Mouse (Mus musculus): ENCODE data around the gene 9230104L09Rik.

Gene 9230104L09Rik

DNA sequence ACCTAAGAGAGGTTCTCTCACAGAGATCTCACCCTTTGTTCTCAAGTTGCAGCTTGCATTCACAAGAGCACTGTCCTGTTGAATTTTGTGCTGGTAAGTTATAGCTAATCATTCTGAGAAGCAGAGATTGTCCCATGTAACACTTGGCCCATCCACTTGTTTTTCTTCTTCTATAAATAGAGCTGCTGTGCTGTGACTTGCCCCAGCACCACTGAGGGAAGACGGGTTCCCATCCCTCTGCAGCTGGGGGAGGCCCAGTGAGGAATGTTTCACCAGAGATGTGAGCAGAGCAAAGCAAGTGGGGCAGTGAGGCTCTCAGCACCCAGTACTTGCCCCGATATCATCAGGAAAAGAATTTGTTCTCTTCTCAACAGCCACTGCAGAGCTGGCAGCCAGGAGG lies at the start of gene 9230104L09Rik:
9230104L09Rik (minus strand) TSS at position 73 of the 400 bp plus-strand sequence.
- DNase-seq (ENCODE audit: low read depth) = no peak

DNA sequence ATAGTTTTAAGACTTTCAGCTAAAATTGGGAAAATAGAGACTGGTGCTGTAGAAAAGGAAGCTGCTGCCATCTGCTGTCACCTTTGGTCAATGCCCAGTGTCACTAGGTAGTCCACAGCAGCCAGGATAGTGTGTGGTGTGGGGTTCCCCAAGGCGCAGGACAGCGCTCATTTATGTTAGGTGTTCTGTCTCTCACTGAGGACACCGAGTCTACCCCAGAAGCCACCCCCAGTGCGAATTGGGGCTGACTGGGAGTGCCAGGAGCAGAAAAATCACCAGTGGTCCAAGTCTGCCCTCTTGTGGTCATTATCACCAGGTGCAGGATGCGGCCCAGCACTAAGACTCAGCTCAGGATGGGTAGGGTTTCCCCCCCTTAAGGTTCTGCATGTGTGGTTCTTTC lies 37.4 kb upstream of the 9230104L09Rik start:
- peak; percentile 21 for DNase-seq (ENCODE audit: low read depth)

GRCm38 (mm10) chr2:148900305-148900704 lies 35.5 kb upstream of the 9230104L09Rik start:
- no peak for DNase-seq (ENCODE audit: low read depth)

DNA sequence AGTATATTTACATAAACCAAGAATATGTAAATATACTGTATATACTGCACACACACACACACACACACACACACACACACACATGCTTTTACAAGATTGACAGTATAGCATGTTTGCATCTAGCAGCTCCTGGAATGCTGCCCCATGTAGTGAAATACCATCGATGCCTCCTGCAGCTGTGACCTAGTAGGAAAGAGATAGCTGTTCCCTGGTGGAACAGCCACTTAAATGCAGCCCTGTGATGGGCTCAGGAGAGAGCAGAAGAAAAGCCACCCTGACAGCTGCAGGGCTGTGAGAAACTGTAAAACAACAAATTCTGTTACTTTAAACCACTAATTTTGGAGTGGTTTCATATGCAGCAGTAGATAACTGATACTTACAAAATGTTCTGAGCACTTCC lies 31.4 kb upstream of the 9230104L09Rik start:
- no peak for DNase-seq (ENCODE audit: low read depth)

- DNase-seq (ENCODE audit: low read depth) = no peak
These were observed 28.3 kb upstream of the 9230104L09Rik start for GRCm38 (mm10) chr2:148893107-148893506.

GRCm38 (mm10) chr2:148890021-148890851 lies 25.4 kb upstream of the 9230104L09Rik start:
- DNase-seq (ENCODE audit: low read depth) = no peak

GRCm38 (mm10) chr2:148889331-148890010 lies 24.6 kb upstream of the 9230104L09Rik start:
- DNase-seq (ENCODE audit: low read depth) = no peak

GRCm38 (mm10) chr2:148888872-148889271 lies 24.0 kb upstream of the 9230104L09Rik start:
- DNase-seq (ENCODE audit: low read depth) = no peak

DNA sequence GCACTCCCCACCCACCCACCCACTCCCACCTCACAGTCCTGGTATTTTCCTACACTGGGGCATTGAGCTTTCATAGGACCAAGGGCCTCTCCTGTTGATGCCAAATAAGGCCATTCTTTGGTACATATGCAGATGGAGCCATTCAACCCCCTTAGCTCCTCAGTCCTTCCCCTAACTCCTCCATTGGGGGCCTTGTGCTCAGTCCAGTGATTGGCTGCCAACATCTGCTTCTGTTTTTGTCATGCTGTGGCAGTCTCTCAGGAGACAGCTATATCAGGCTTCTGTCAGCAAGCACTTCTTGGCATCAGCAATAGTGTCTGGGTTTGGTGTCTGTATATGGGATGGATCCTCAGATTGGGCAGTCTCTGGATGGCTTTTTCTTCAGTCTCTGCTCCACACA lies 19.9 kb upstream of the 9230104L09Rik start:
- DNase-seq (ENCODE audit: low read depth) = no peak

DNA sequence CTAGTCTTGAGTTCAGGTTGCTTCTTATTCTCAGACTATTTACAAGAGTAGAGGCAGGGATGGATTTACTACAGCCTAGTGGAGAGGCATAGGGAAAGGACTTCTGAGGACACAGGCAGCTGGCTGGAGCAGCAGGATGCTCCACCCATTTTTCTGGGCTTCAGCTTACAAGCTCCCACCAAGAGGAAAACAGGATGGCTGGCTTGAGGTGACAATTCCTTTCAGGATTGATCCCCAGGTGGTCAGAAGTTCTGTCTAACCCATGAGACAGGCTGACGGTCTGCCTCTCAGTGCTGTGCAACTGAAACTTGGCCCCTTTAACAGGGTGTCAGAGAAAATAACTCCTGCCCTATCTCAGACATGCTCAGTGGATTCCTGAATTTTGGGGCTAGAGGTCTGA lies 14.4 kb upstream of the 9230104L09Rik start:
- DNase-seq (ENCODE audit: low read depth) = no peak

GRCm38 (mm10) chr2:148878641-148879130 lies 13.8 kb upstream of the 9230104L09Rik start:
- DNase-seq (ENCODE audit: low read depth) = no peak

DNA sequence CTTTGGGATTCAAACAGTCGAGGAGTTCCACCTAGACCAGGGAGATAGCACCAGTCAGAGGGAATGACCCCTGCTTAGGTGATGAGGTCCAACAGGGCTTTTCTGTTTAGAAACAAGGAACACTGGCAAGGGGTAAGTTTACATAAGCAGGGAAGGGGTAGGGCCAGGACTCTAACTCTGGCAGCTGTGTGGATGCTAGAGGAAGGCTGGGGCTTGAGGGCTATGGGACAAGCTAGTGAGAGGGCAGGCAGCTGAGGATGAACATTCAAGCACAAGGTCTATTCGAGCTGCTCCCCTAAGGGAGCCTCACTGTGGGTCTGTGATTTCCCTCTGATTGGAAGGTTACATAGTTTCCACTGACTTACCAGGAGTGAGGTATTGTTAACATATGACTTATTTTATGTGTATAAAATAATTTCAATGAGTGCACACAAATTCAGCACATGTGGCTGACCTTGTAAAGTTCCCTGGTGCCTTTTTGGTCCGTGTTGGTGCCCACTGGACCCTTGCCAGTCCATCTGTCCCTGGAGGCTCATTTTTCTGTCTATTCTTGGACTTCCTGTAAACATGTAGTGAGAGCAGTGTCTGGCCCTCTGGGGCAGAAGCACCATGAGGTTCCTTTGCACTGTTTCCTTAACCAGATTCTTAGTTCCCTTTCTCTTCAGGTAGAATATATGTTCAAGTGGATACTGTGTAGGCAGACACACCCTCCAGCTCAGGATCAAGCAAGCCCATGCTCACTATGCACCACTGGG lies 12.4 kb upstream of the 9230104L09Rik start:
- no peak for DNase-seq (ENCODE audit: low read depth)

- peak; percentile 60 for DNase-seq (ENCODE audit: low read depth)
These were observed 10.5 kb upstream of the 9230104L09Rik start, which contains the start of gene Cst3 for GRCm38 (mm10) chr2:148875335-148875811. Gene Cst3, minus strand, starts transcription at chr2:148875692.

- peak; percentile 15 for DNase-seq (ENCODE audit: low read depth)
These were observed 9.9 kb upstream of the 9230104L09Rik start for GRCm38 (mm10) chr2:148874617-148875334.

DNA sequence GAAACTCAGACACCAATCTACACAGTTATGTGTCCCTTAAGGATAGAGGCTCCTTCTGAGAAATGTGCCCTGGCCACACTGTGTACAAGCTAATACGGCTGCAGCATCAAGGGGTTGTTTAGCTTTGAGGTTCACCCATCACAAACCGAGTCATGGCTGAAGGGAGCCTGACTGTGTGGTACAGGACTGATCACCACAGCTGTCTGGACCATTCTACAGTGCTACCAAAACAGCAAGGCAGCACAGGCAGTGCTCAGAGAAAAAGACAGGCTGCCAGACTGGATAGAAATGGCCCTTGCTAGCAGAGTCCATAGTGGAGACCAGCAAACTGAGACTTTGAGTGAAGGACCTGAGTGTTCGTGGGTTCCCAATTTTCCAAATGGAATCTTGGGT lies 9.4 kb upstream of the 9230104L09Rik start:
- DNase-seq (ENCODE audit: low read depth) = no peak

GRCm38 (mm10) chr2:148872860-148873259 lies 8.0 kb upstream of the 9230104L09Rik start:
- DNase-seq (ENCODE audit: low read depth) = no peak

DNA sequence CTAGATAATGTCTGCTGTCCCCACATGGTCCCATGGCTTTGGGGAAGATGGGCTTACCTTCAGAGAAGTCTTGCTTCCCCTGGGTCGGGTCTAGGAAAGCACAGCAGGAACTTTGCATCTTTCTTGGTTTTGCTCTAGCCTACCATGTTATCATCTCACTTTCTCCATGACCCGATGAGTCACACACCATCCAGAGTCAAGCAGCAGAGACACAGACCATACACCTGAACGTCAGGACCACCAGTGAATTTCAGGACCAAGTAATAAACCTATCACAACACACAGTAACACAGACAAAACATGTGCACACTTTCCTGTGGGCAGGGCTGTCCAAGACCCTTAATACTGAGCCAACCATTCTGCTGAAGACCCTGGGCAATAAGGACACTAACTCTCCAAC lies 5.7 kb upstream of the 9230104L09Rik start:
- no peak for DNase-seq (ENCODE audit: low read depth)

- DNase-seq (ENCODE audit: low read depth) = no peak
These were observed 4.1 kb upstream of the 9230104L09Rik start for GRCm38 (mm10) chr2:148868959-148869358.

GRCm38 (mm10) chr2:148861693-148862092 lies 3.1 kb downstream of the 9230104L09Rik start:
- DNase-seq (ENCODE audit: low read depth) = no peak

DNA sequence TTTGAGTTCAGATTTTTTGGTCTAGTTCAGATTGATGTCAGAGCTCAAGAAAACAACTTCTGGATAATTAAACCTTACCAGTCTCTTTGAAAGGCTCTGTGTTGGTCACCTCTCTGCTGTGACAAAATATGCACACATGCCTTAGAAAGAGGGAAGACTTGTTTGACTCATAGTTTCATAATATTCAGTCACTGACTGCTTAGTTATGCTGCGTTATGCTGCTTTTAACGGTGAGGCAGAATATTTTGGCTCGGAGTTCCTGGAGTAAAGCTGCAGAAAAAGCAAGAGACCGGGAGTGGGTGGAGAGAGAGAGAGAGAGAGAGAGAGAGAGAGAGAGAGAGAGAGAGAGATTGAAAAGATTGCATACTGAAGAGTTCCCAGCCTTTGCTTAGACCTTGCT lies 3.8 kb downstream of the 9230104L09Rik start:
- no peak for DNase-seq (ENCODE audit: low read depth)

GRCm38 (mm10) chr2:148857506-148857905 lies 7.3 kb downstream of the 9230104L09Rik start:
- DNase-seq (ENCODE audit: low read depth) = no peak
